In genomic region chr3:108883067-108883466, GRCm38 (mm10) we compare ENCODE assay signal across 38 mouse cellular contexts. TPM values are rescaled to one million over a fixed set of nuclear protein-coding genes. Genes with fewer than 3 reads are reported as not detected.
A peak's percentile ranks its signal among the peaks of the same experiment; 100 is the strongest.
DNase-seq lines count a peak whose midpoint lies in the region; ATAC-seq and TF ChIP-seq lines count a peak whose summit lies in the region.
"Had no signal": no experiment of that assay in that cellular context is flagged by ENCODE, and none has a peak within 500 bp of the region (broad histone marks: within the 10 kb centered on the region; RNA-seq: fewer than 3 reads in every experiment).

No protein-coding gene starts in this region.

- no peak for TF ChIP-seq POLR2A in CH12.LX (IDR thresholded peaks at IDR 0.05; ENCODE audit: low read depth, low read length)
- no peak for TF ChIP-seq POLR2A in brain, embryonic 14.5 days (IDR thresholded peaks at IDR 0.05; ENCODE audit: borderline replicate concordance, extremely low read depth, insufficient read depth, insufficient read length, poor library complexity, severe bottlenecking)

- no peak for TF ChIP-seq EP300 in CH12.LX (IDR thresholded peaks at IDR 0.05; ENCODE audit: low read length)

- dilution Hi-C loops in CH12.LX (cut with MboI; ENCODE audit: extremely low pct_ligation_motif_present, extremely low pct_unique_long_range_greater_than_20kb, low sequenced_read_pairs) = no loop called here

- DNase-seq in heart, adult 11 months = peak; percentile 84
- DNase-seq in heart, postnatal 10 days = no peak
- DNase-seq in 3T3-L1 (ENCODE audit: low read depth, low spot score) (peak; percentile 45), CH12.LX (ENCODE audit: extremely low read depth) (no peak)
- peak; percentile 12 for DNase-seq in brain, embryonic 14.5 days (ENCODE audit: low read depth)
- DNase-seq in gastrocnemius, adult 8-10 months (ENCODE audit: low spot score in 2 of 2) = no peak
- no peak for DNase-seq in heart, postnatal 25 days (ENCODE audit: low spot score)
- DNase-seq: adrenal gland, postnatal 25 days; cerebellum, adult 11 months; cerebellum, adult 9-10 months; gastrocnemius, postnatal 25 days; heart, adult 18-20 months; kidney, adult 18-20 months; kidney, postnatal 25 days; layer of hippocampus, postnatal 36 days; left cerebral cortex, postnatal 4 days; liver, postnatal 0 days; lung, postnatal 36 days; midbrain, embryonic 14.5 days; right cerebral cortex, postnatal 25 days had no signal

- intact Hi-C loops in heart, postnatal 10 days (cut with DNase I) = no loop called here
- intact Hi-C loops in heart, postnatal 25 days (cut with DNase I) = no loop called here

- H3K27me3 ChIP-seq in CH12.LX (replicated peaks) = no peaks in the 10 kb centered on the region
- H3K27me3 ChIP-seq in midbrain, embryonic 15.5 days (replicated peaks) = no peaks in the 10 kb centered on the region
- H3K27me3 ChIP-seq: embryonic facial prominence, embryonic 15.5 days; forebrain, embryonic 15.5 days; kidney, embryonic 15.5 days; liver, embryonic 12.5 days; neural tube, embryonic 15.5 days had no signal

- no peak for ATAC-seq in midbrain, embryonic 15.5 days (replicated peaks)
- ATAC-seq: forebrain, embryonic 15.5 days; liver, embryonic 12.5 days; liver, postnatal 0 days had no signal

- TF ChIP-seq CTCF in CH12.LX (conservative IDR thresholded peaks at IDR 0.05 in 1 of 2, IDR thresholded peaks at IDR 0.05 in 1 of 2; ENCODE audit: low read depth in 2 of 2, low read length in 2 of 2) = no peak
- TF ChIP-seq CTCF in brain, embryonic 14.5 days (IDR thresholded peaks at IDR 0.05; ENCODE audit: borderline replicate concordance, extremely low read depth, insufficient read depth, insufficient read length) = no peak

- no peak overlapping the region for H3K9ac ChIP-seq in CH12.LX (ENCODE audit: insufficient read depth, low read depth)
- no peak overlapping the region for H3K9ac ChIP-seq in midbrain, embryonic 15.5 days
- H3K9ac ChIP-seq: embryonic facial prominence, embryonic 15.5 days; forebrain, embryonic 15.5 days; hindbrain, embryonic 14.5 days; kidney, embryonic 15.5 days; liver, embryonic 12.5 days; liver, postnatal 0 days; neural tube, embryonic 15.5 days had no signal

- no peak for TF ChIP-seq RAD21 in CH12.LX (IDR thresholded peaks at IDR 0.05; ENCODE audit: low read depth, low read length)

- no peaks in the 10 kb centered on the region for H3K79me2 ChIP-seq in CH12.LX (replicated peaks; ENCODE audit: control insufficient read depth, extremely low read depth, insufficient read depth, poor library complexity, severe bottlenecking)

- H3K4me3 ChIP-seq in CH12.LX (replicated peaks in 1 of 3; ENCODE audit: low read depth in 2 of 3, low read length in 2 of 3, poor library complexity in 1 of 3) = no peak overlapping the region
- H3K4me3 ChIP-seq in midbrain, embryonic 15.5 days = no peak overlapping the region
- H3K4me3 ChIP-seq: embryonic facial prominence, embryonic 15.5 days; forebrain, embryonic 15.5 days; kidney, embryonic 15.5 days; liver, embryonic 12.5 days; neural tube, embryonic 15.5 days had no signal

- in situ Hi-C loops in CH12.LX (cut with MboI; ENCODE audit: low pct_ligation_motif_present, low pct_unique_long_range_greater_than_20kb, low sequenced_read_pairs) = no loop called here

- no peaks in the 10 kb centered on the region for H3K9me3 ChIP-seq in CH12.LX (replicated peaks; ENCODE audit: low read length)
- no peaks in the 10 kb centered on the region for H3K9me3 ChIP-seq in midbrain, embryonic 15.5 days
- H3K9me3 ChIP-seq: embryonic facial prominence, embryonic 15.5 days; forebrain, embryonic 15.5 days; kidney, embryonic 15.5 days; liver, embryonic 12.5 days; neural tube, embryonic 15.5 days had no signal

- H3K36me3 ChIP-seq in CH12.LX (replicated peaks in 1 of 2; ENCODE audit: control insufficient read depth in 1 of 2, insufficient read depth in 1 of 2, low read length in 1 of 2) = no peaks in the 10 kb centered on the region
- no peaks in the 10 kb centered on the region for H3K36me3 ChIP-seq in midbrain, embryonic 15.5 days (replicated peaks)
- H3K36me3 ChIP-seq: embryonic facial prominence, embryonic 15.5 days; forebrain, embryonic 15.5 days; kidney, embryonic 15.5 days; liver, embryonic 12.5 days; neural tube, embryonic 15.5 days had no signal

- H3K4me2 ChIP-seq in CH12.LX (ENCODE audit: insufficient read depth, low read depth, poor library complexity, severe bottlenecking) = no peak overlapping the region
- no peak overlapping the region for H3K4me2 ChIP-seq in midbrain, embryonic 15.5 days
- H3K4me2 ChIP-seq: embryonic facial prominence, embryonic 15.5 days; forebrain, embryonic 15.5 days; heart, embryonic 11.5 days; hindbrain, embryonic 14.5 days; kidney, embryonic 15.5 days; liver, embryonic 12.5 days; neural tube, embryonic 15.5 days had no signal

- 88% methylated on average over 2 of the region's 2 CpGs for WGBS in midbrain, embryonic 15.5 days

- H3K27ac ChIP-seq in CH12.LX (ENCODE audit: insufficient read depth, low read depth) = no peak overlapping the region
- H3K27ac ChIP-seq in midbrain, embryonic 15.5 days = no peak overlapping the region
- H3K27ac ChIP-seq: embryonic facial prominence, embryonic 15.5 days; forebrain, embryonic 15.5 days; hindbrain, embryonic 14.5 days; kidney, embryonic 15.5 days; liver, embryonic 12.5 days; neural tube, embryonic 15.5 days; stomach, postnatal 0 days had no signal

- peaks cover 28 to 85% of the 10 kb centered on the region in 2 experiments for H3K4me1 ChIP-seq in CH12.LX (ENCODE audit: control insufficient read depth in 1 of 2, insufficient read depth in 2 of 2)
- peaks cover 5% of the 10 kb centered on the region; the same call in 1 of the 2 replicates for H3K4me1 ChIP-seq in midbrain, embryonic 15.5 days

TF ChIP-seq in CH12.LX, 34 proteins besides CTCF, POLR2A, EP300 and RAD21:
- TF ChIP-seq ETS1 (conservative IDR thresholded peaks at IDR 0.05; ENCODE audit: low read depth, low read length) (no peak), MAFK (IDR thresholded peaks at IDR 0.05; ENCODE audit: insufficient replicate concordance, low read length) (peak; percentile 89)

RNA-seq across cellular contexts. Expression of gene Fndc7, which starts 6.7 kb away (rescaled TPM):
- total RNA-seq in heart, postnatal 10 days (2021) = under 1 TPM in 1 of 2 experiments, not detected in 1; 0.07 TPM
- total RNA-seq in CH12.LX (2012; rRNA removed) (0.42 and 0.81 TPM in 2 replicates), CH12.LX (2014; rRNA removed) (1.1 TPM in 2 replicates)
- polyA plus RNA-seq in CH12.LX (2012; ENCODE audit: insufficient read length, low read depth) = 0.57 and 0.61 TPM in 2 replicates
- polyA plus RNA-seq in brain, embryonic 14.5 days (2012; rRNA removed) = 0.09 and 0.11 TPM in 2 replicates
- not detected for total RNA-seq in gastrocnemius, adult 8-10 months (2022)
- under 1 TPM in 1 of 2 experiments, not detected in 1; 0.05 TPM for total RNA-seq in heart, postnatal 25 days (2021)
- polyA plus RNA-seq in midbrain, embryonic 15.5 days (2015; fragmentation: Nextera tagmentation; extraction: Ambion mirVana) = 0.05 and 0.18 TPM in 2 replicates
- total RNA-seq: gastrocnemius, postnatal 25 days; hematopoietic stem cell, adult 5-6 weeks had no signal
- polyA plus RNA-seq: forebrain, embryonic 15.5 days; heart, embryonic 11.5 days; hindbrain, embryonic 14.5 days; kidney, embryonic 15.5 days; midbrain, embryonic 14.5 days had no signal

RNA-seq across cellular contexts. Expression of gene Prpf38b, which starts 28.5 kb away (rescaled TPM):
- total RNA-seq in heart, postnatal 10 days (2021) = 10 to 100 TPM; 27.7 to 30.9 TPM
- total RNA-seq in CH12.LX (2012; rRNA removed) (42.6 and 47.4 TPM in 2 replicates), CH12.LX (2014; rRNA removed) (42.9 and 55.9 TPM in 2 replicates)
- polyA plus RNA-seq in CH12.LX (2012; ENCODE audit: insufficient read length, low read depth) = 177 and 193 TPM in 2 replicates
- 68.0 and 78.4 TPM in 2 replicates for polyA plus RNA-seq in brain, embryonic 14.5 days (2012; rRNA removed)
- total RNA-seq in gastrocnemius, adult 8-10 months (2022) = 10 to 100 TPM; 10.7 to 16.0 (median 13.3) TPM
- total RNA-seq in heart, postnatal 25 days (2021) = 10 to 100 TPM; 18.8 to 20.6 TPM
- polyA plus RNA-seq in midbrain, embryonic 15.5 days (2015; fragmentation: Nextera tagmentation; extraction: Ambion mirVana) = 55.8 TPM in 2 replicates

RNA-seq across cellular contexts. Expression of gene Stxbp3, which starts 42.7 kb away (rescaled TPM):
- 10 to 100 TPM; 25.8 to 31.8 TPM for total RNA-seq in heart, postnatal 10 days (2021)
- 14.5 and 21.5 TPM in 2 replicates for total RNA-seq in CH12.LX (2012; rRNA removed)
- total RNA-seq in CH12.LX (2014; rRNA removed) = 14.4 and 16.7 TPM in 2 replicates
- polyA plus RNA-seq in CH12.LX (2012; ENCODE audit: insufficient read length, low read depth) = 12.1 and 16.7 TPM in 2 replicates
- 9.9 and 11.8 TPM in 2 replicates for polyA plus RNA-seq in brain, embryonic 14.5 days (2012; rRNA removed)
- 10 to 100 TPM; 34.9 to 50.3 (median 38.4) TPM for total RNA-seq in gastrocnemius, adult 8-10 months (2022)
- total RNA-seq in heart, postnatal 25 days (2021) = 10 to 100 TPM; 23.4 to 23.9 TPM
- polyA plus RNA-seq in midbrain, embryonic 15.5 days (2015; fragmentation: Nextera tagmentation; extraction: Ambion mirVana) = 14.0 and 14.1 TPM in 2 replicates

RNA-seq across cellular contexts. Expression of gene Henmt1, which starts 56.6 kb away (rescaled TPM):
- total RNA-seq in heart, postnatal 10 days (2021) = not detected
- total RNA-seq in CH12.LX (2012; rRNA removed) = not detected in 2 replicates
- total RNA-seq in CH12.LX (2014; rRNA removed) = not detected in 2 replicates
- polyA plus RNA-seq in CH12.LX (2012; ENCODE audit: insufficient read length, low read depth) = 0.45 TPM in 1 of 2 replicates, not detected in the other
- 1.2 and 1.5 TPM in 2 replicates for polyA plus RNA-seq in brain, embryonic 14.5 days (2012; rRNA removed)
- not detected for total RNA-seq in gastrocnemius, adult 8-10 months (2022)
- not detected for total RNA-seq in heart, postnatal 25 days (2021)
- 2.3 and 3.4 TPM in 2 replicates for polyA plus RNA-seq in midbrain, embryonic 15.5 days (2015; fragmentation: Nextera tagmentation; extraction: Ambion mirVana)
- total RNA-seq: adrenal gland, adult 18-20 months; adrenal gland, postnatal 25 days; gastrocnemius, postnatal 25 days; heart, adult 18-20 months had no signal
- polyA plus RNA-seq: liver, postnatal 0 days had no signal

RNA-seq across cellular contexts. Expression of gene Gm9857, which starts 57.2 kb away (rescaled TPM):
- total RNA-seq in heart, postnatal 10 days (2021) = not detected
- total RNA-seq in CH12.LX (2012; rRNA removed) (not detected in 2 replicates), CH12.LX (2014; rRNA removed) (not detected in 2 replicates)
- polyA plus RNA-seq in CH12.LX (2012; ENCODE audit: insufficient read length, low read depth) = not detected in 2 replicates
- 1.3 TPM in 2 replicates for polyA plus RNA-seq in brain, embryonic 14.5 days (2012; rRNA removed)
- not detected for total RNA-seq in gastrocnemius, adult 8-10 months (2022)
- total RNA-seq in heart, postnatal 25 days (2021) = not detected
- polyA plus RNA-seq in midbrain, embryonic 15.5 days (2015; fragmentation: Nextera tagmentation; extraction: Ambion mirVana) = not detected in 2 replicates
- total RNA-seq: adrenal gland, adult 18-20 months; adrenal gland, postnatal 25 days; gastrocnemius, postnatal 25 days; heart, adult 18-20 months; hematopoietic stem cell, adult 5-6 weeks; layer of hippocampus, adult 8-10 months; layer of hippocampus, postnatal 36 days had no signal
- polyA plus RNA-seq: C2C12; heart, embryonic 11.5 days; heart, embryonic 16.5 days; hindbrain, embryonic 14.5 days; intestine, embryonic 14.5 days; kidney, embryonic 15.5 days; liver, embryonic 12.5 days; liver, postnatal 0 days; lung, embryonic 16.5 days; midbrain, embryonic 14.5 days; neural tube, embryonic 15.5 days; stomach, postnatal 0 days; thymus, postnatal 0 days; urinary bladder, adult 2 months had no signal

Comparison
In these comparisons a context has a peak if more than half of its experiments do, and no peak if none do; other contexts are left out.
1. DNase-seq: peak in heart, adult 11 months (single experiment), 3T3-L1 (single experiment) and brain, embryonic 14.5 days (single experiment); none in heart, postnatal 10 days (0 of 2), CH12.LX (single experiment), gastrocnemius, adult 8-10 months (0 of 2) and heart, postnatal 25 days (single experiment).